ENCODE assay signal across 9 mouse cellular contexts in the genomic region with DNA sequence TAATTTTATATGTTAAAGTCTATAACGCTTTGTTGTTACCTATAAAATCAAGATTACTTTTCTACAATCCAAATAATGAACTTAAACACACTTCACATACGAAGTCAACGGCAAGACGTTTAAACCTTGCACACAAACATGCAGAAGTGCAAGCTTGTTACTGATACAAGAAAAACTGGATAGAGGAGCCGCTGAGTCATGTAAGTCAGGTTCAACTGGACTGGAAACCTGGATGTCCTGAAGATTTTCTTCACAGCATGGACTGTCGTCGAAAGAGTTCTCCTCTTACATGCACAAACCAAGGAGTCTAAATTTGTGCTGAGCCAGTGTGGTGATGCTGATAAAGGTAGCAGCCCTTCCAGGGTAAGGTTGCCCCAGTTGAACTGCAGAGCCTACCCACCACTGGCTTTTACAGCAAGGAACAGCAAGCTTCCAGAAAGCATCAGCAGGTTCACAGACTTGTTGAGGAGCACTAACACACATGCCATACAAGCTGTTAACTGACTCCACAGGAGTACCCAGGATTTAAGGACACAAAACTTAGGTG. TPM values are rescaled to one million over a fixed set of nuclear protein-coding genes. Genes with fewer than 3 reads are reported as not detected.
DNase-seq lines count a peak whose midpoint lies in the region; ATAC-seq and TF ChIP-seq lines count a peak whose summit lies in the region.
"Had no signal": no experiment of that assay in that cellular context is flagged by ENCODE, and none has a peak within 500 bp of the region (broad histone marks: within the 10 kb centered on the region; RNA-seq: fewer than 3 reads in every experiment).

No protein-coding gene starts in this region.

- H3K4me1 ChIP-seq in heart, embryonic 12.5 days (replicated peaks) = peaks cover 14% of the 10 kb centered on the region
- H3K4me1 ChIP-seq in E14TG2a.4 (replicated peaks; ENCODE audit: low read depth, low read length) = peaks cover 30% of the 10 kb centered on the region
- peaks cover 14% of the 10 kb centered on the region for H3K4me1 ChIP-seq in forebrain, embryonic 14.5 days (ENCODE audit: control insufficient read depth, insufficient read depth, low read length)

- WGBS in heart, embryonic 12.5 days = 78% methylated on average over 7 of the region's 7 CpGs
- 88% methylated on average over 7 of the region's 7 CpGs for WGBS in forebrain, embryonic 14.5 days

- H3K4me2 ChIP-seq in heart, embryonic 12.5 days = peak overlapping the region; percentile 40
- H3K4me2 ChIP-seq in forebrain, embryonic 14.5 days (ENCODE audit: low read length) = peak overlapping the region; percentile 86

- 0 out of 2 replicates have a peak overlapping the region, but pooled peaks have one; percentile 3 for H3K9ac ChIP-seq in heart, embryonic 12.5 days
- H3K9ac ChIP-seq in forebrain, embryonic 14.5 days (ENCODE audit: low read length) = 0 out of 2 replicates have a peak overlapping the region, but pooled peaks have one; percentile 21

- H3K4me3 ChIP-seq in heart, embryonic 12.5 days = peak overlapping the region; percentile 1; the same call in 1 of the 2 replicates
- peak overlapping the region; percentile 99 for H3K4me3 ChIP-seq in E14TG2a.4 (replicated peaks; ENCODE audit: low read length)
- H3K4me3 ChIP-seq in forebrain, embryonic 14.5 days (ENCODE audit: low read depth, low read length) = no peak overlapping the region

- TF ChIP-seq CTCF in E14TG2a.4 (conservative IDR thresholded peaks at IDR 0.05; ENCODE audit: low read length) = no peak

- H3K27ac ChIP-seq in heart, embryonic 12.5 days (ENCODE audit: poor library complexity, severe bottlenecking) = no peak overlapping the region
- H3K27ac ChIP-seq in forebrain, embryonic 14.5 days (ENCODE audit: low read depth, low read length) = no peak overlapping the region

- H3K36me3 ChIP-seq in heart, embryonic 12.5 days = peaks cover 15% of the 10 kb centered on the region
- H3K36me3 ChIP-seq in E14TG2a.4 (ENCODE audit: insufficient read depth, low read length) = peaks cover 56% of the 10 kb centered on the region
- H3K36me3 ChIP-seq in forebrain, embryonic 14.5 days (ENCODE audit: control insufficient read depth, insufficient read depth, low read length) = peaks cover 19% of the 10 kb centered on the region

- no peaks in the 10 kb centered on the region for H3K27me3 ChIP-seq in heart, embryonic 12.5 days (replicated peaks)
- H3K27me3 ChIP-seq in E14TG2a.4 (ENCODE audit: insufficient read depth, low read length) = no peaks in the 10 kb centered on the region
- no peaks in the 10 kb centered on the region for H3K27me3 ChIP-seq in forebrain, embryonic 14.5 days (replicated peaks; ENCODE audit: control insufficient read depth, insufficient read depth, low read length)
- H3K27me3 ChIP-seq: Patski had no signal

- intact Hi-C loops in heart, postnatal 10 days (cut with DNase I) = no loop called here

- H3K9me3 ChIP-seq in heart, embryonic 12.5 days (replicated peaks) = no peaks in the 10 kb centered on the region
- no peaks in the 10 kb centered on the region for H3K9me3 ChIP-seq in E14TG2a.4 (ENCODE audit: low read length)
- H3K9me3 ChIP-seq in forebrain, embryonic 14.5 days (replicated peaks; ENCODE audit: control insufficient read depth, low read length) = no peaks in the 10 kb centered on the region

- ATAC-seq in heart, embryonic 12.5 days (ENCODE audit: insufficient number of reproducible peaks, low FRiP score) = no peak
- no peak for ATAC-seq in forebrain, embryonic 14.5 days
- ATAC-seq: Patski had no signal

- no peak for DNase-seq in heart, postnatal 10 days
- no peak for DNase-seq in forebrain, embryonic 14.5 days (ENCODE audit: low spot score)
- DNase-seq in lung, postnatal 36 days = peak; percentile 10
- DNase-seq in thymus, postnatal 0 days (ENCODE audit: low spot score) = no peak
- no peak for DNase-seq in T-cell, adult 2 months (ENCODE audit: low spot score)
- DNase-seq in testis, postnatal 14 days (ENCODE audit: low spot score) = no peak

RNA-seq across cellular contexts. Expression of gene Pcf11, which starts 3.4 kb away (rescaled TPM):
- 19.9 and 21.1 TPM in 2 replicates for polyA plus RNA-seq in heart, embryonic 12.5 days (2016; fragmentation: Nextera tagmentation; extraction: Ambion mirVana)
- total RNA-seq in heart, postnatal 10 days (2021) = 10 to 100 TPM; 28.6 to 39.2 TPM
- 17.6 and 18.4 TPM in 2 replicates for polyA plus RNA-seq in forebrain, embryonic 14.5 days (2014; fragmentation: Nextera tagmentation; extraction: Ambion mirVana)
- polyA plus RNA-seq in thymus, postnatal 0 days (2015; fragmentation: Nextera tagmentation; extraction: Ambion mirVana) = 29.2 and 35.2 TPM in 2 replicates

RNA-seq across cellular contexts. Expression of gene Ankrd42, which starts 29.4 kb away (rescaled TPM):
- polyA plus RNA-seq in heart, embryonic 12.5 days (2016; fragmentation: Nextera tagmentation; extraction: Ambion mirVana) = 5.1 and 5.4 TPM in 2 replicates
- total RNA-seq in heart, postnatal 10 days (2021) = 1 to 10 TPM; 1.9 to 2.1 TPM
- polyA plus RNA-seq in forebrain, embryonic 14.5 days (2014; fragmentation: Nextera tagmentation; extraction: Ambion mirVana) = 10.2 and 13.7 TPM in 2 replicates
- 1.7 and 1.9 TPM in 2 replicates for polyA plus RNA-seq in thymus, postnatal 0 days (2015; fragmentation: Nextera tagmentation; extraction: Ambion mirVana)
